Mouse (Mus musculus): Measurements from ENCODE around the gene Dpf3.

- TF ChIP-seq CTCF (IDR thresholded peaks at IDR 0.05) (no peak), EP300 (IDR thresholded peaks at IDR 0.05) (no peak)
Observed at GRCm38 (mm10) chr12:83310567-83310966, 176.9 kb downstream of the Dpf3 start.
